Mouse (Mus musculus) myocyte (in vitro differentiated cells): ENCODE data around the gene Comtd1. TPM values are rescaled to one million over a fixed set of nuclear protein-coding genes. Genes with fewer than 3 reads are reported as not detected.

ENCODE experiments used
- H3K27me3 ChIP-seq: one replicate; pipeline ENCODE4 v1.6.1; 2011; ENCODE audit not compliant: control insufficient read depth, insufficient read depth, insufficient read length
- H3K36me3 ChIP-seq: one replicate; pipeline ENCODE4 v1.6.1; 2011; ENCODE audit not compliant: control insufficient read depth, insufficient read depth
- H3K4me2 ChIP-seq: one replicate; pipeline ENCODE4 v1.6.1; 2011; ENCODE audit warnings: low read depth, control low read depth
- H3K4me3 ChIP-seq: one replicate; pipeline ENCODE4 v1.5.1; 2011; ENCODE audit warnings: mild to moderate bottlenecking, control low read depth, moderate library complexity
- H3K79me2 ChIP-seq: one replicate; pipeline ENCODE4 v1.6.1; 2011; ENCODE audit not compliant: control insufficient read depth, insufficient read depth
- H3ac ChIP-seq: one replicate; pipeline ENCODE4 v1.6.1; 2011; ENCODE audit not compliant: control insufficient read depth, insufficient read length
- CEBPB ChIP-seq: IDR thresholded peaks from 2 replicates; pipeline ENCODE4 v1.6.1; 2011; ENCODE audit warnings: mild to moderate bottlenecking, moderate library complexity; ENCODE audit not compliant: poor library complexity, insufficient read depth, severe bottlenecking
- E2F4 ChIP-seq: IDR thresholded peaks from one replicate; pipeline ENCODE4 v1.6.1; 2011; ENCODE audit warnings: mild to moderate bottlenecking, control low read depth, moderate library complexity; ENCODE audit not compliant: insufficient read depth
- MAX ChIP-seq: IDR thresholded peaks from one replicate; pipeline ENCODE4 v1.6.1; 2011; ENCODE audit warnings: low read depth, mild to moderate bottlenecking, control low read depth
- MYOD1 ChIP-seq, 3 experiments: IDR thresholded peaks; one replicate each; pipeline ENCODE4 v1.6.1; 2011; ENCODE audit warnings: control low read depth in 2 of 3, low read depth in 2 of 3, mild to moderate bottlenecking in 2 of 3, moderate library complexity in 1 of 3; ENCODE audit not compliant: insufficient read length in 2 of 3, control insufficient read depth in 1 of 3
- MYOG ChIP-seq, 3 experiments: IDR thresholded peaks; one replicate each; pipeline ENCODE4 v1.6.1; 2011; ENCODE audit warnings: control low read depth in 2 of 3, low read depth in 2 of 3, mild to moderate bottlenecking in 2 of 3; ENCODE audit not compliant: insufficient read length in 2 of 3, control insufficient read depth in 1 of 3, insufficient read depth in 1 of 3
- POLR2A ChIP-seq: IDR thresholded peaks from one replicate; pipeline ENCODE4 v1.6.1; 2011; ENCODE audit warnings: low read depth, mild to moderate bottlenecking, control low read depth, moderate library complexity; ENCODE audit not compliant: insufficient read length
- POLR2AphosphoS2 ChIP-seq: IDR thresholded peaks from one replicate; pipeline ENCODE4 v1.6.1; 2011; ENCODE audit warnings: low read depth, control low read depth; ENCODE audit not compliant: insufficient read length
- REST ChIP-seq: IDR thresholded peaks from one replicate; pipeline ENCODE4 v1.6.1; 2011; ENCODE audit warnings: mild to moderate bottlenecking, control low read depth, moderate library complexity; ENCODE audit not compliant: insufficient read depth, insufficient read length
- SRF ChIP-seq: IDR thresholded peaks from one replicate; pipeline ENCODE4 v1.6.1; 2011; ENCODE audit warnings: low read depth; ENCODE audit not compliant: control insufficient read depth, insufficient read length
- TCF12 ChIP-seq: IDR thresholded peaks from one replicate; pipeline ENCODE4 v1.6.1; 2011; ENCODE audit warnings: mild to moderate bottlenecking, control low read depth; ENCODE audit not compliant: poor library complexity, insufficient read depth, severe bottlenecking
- TCF3 ChIP-seq: IDR thresholded peaks from one replicate; pipeline ENCODE4 v1.6.1; 2011; ENCODE audit warnings: low read depth, control low read depth; ENCODE audit not compliant: insufficient read length
- USF1 ChIP-seq: IDR thresholded peaks from one replicate; pipeline ENCODE4 v1.6.1; 2011; ENCODE audit warnings: low read depth, mild to moderate bottlenecking, control low read depth, moderate library complexity
- polyA plus RNA-seq: library from polyadenylated mRNA; unstranded; fragments of >200 nt; fragmentation: generic; extraction: Trizol; gene quantifications from one replicate; pipeline ENCODE4 v1.2.1, GENCODE M21; 2012; ENCODE audit warnings: missing spikeins

The Comtd1 gene
- polyA plus RNA-seq, 1 experiment: 47.1 TPM

DNA sequence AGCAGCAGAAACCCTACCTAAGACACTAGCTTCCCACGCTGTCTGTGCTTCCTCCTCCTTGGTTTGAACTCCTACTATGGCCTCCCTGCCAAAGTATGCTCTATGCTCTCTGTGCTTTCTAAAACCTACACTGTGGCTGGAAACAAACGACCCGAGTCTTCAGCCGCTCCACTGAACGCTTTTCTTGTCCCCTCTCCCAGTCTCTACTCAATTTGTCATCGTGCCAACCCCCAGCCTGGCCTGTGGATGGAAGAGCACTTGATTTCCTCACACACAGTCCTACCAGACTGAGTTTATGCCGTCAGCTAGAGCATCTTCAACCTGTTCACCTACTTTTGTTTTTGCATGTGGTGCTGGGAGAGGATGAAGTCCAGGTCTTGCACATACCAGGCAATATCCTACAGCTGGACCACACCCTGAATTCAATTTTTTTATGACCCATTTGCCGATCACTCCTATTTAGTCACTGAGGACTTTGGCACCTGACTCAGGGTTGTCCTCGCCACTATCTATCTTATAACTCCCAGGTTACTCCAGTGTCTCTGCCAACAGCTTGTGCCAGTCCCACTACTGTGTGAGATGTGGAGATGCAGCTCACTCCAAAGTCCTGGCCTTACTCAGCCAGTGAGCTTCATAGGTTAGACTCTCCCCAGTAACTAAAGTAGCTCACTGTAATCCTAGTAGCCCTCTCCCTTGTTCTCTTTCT, 22.8 kb downstream of the Comtd1 start:
- H3ac ChIP-seq: no peak overlapping the region
- no peaks in the 10 kb centered on the region for H3K79me2 ChIP-seq
- H3K27me3 ChIP-seq: no peaks in the 10 kb centered on the region
- no peak overlapping the region for H3K4me3 ChIP-seq
- no peak overlapping the region for H3K4me2 ChIP-seq
- H3K36me3 ChIP-seq: no peaks in the 10 kb centered on the region
- TF ChIP-seq MAX (no peak), SRF (no peak), TCF12 (no peak), E2F4 (no peak), USF1 (no peak)

DNA sequence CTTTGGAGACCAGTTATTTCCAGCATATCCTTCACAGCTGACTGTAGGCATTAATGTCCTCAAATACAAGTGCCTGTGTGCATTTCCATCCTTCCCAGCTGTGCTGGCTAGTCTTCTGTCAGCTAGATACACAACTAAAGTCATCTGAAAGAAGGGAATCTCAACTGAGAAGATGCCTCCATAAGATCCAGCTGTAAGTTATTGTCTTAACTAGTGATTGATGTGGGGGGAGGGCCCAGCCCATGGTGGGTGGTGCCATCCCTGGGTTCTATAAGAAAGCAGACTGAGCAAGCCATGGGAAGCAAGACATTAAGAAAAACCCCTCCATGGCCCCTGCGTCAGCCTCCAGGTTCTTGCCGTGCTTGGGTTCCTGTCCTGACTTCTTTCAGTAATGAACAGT, 23.8 kb downstream of the Comtd1 start, which contains the start of gene Vdac2:
Gene Vdac2, plus strand, starts transcription at position 301 of the 400 bp plus-strand sequence.
- Histone ChIP-seq H3K4me3 (no peak within 1 kb of the TSS), H3K27me3 (no peaks in the 10 kb centered on the region)

DNA sequence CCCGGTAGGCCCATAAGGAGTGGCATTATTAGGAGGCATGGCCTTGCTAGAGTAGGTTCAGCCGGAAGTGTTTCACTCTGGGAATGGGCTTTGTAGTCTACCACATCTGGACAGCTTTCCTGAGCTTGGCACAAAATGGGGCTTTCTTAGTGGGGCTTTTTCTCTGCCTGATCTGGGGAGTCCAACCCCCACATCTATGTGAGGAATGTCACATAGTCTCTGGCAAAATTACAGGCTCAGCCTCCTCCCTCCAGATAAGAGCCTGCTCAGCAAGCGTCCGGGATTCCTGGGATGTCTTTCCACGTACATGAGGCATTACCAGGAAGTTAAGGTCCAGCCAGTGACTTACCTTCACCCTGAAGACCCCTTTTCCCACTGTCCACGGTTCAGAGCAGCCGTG, 24.9 kb downstream of the Comtd1 start:
- H3ac ChIP-seq: no peak overlapping the region
- H3K4me2 ChIP-seq: no peak overlapping the region
- TF ChIP-seq MYOD1 (IDR thresholded peaks at IDR 0.05; ENCODE audit: control insufficient read depth in 1 of 3, insufficient read length in 2 of 3, low read depth in 2 of 3) (no peak), TCF12 (no peak), E2F4 (no peak)
- H3K79me2 ChIP-seq: no peaks in the 10 kb centered on the region
- H3K4me3 ChIP-seq: no peak overlapping the region
- H3K36me3 ChIP-seq: no peaks in the 10 kb centered on the region
- no peaks in the 10 kb centered on the region for H3K27me3 ChIP-seq

More for the DNA sequence above, 23.8 kb downstream of the Comtd1 start, which contains the start of gene Vdac2:
- Histone ChIP-seq H3ac (no peak within 1 kb of the TSS), H3K4me2 (no peak within 1 kb of the TSS), H3K79me2 (no peaks in the 10 kb centered on the region), H3K36me3 (no peaks in the 10 kb centered on the region)
- TF ChIP-seq MAX (no peak), REST (no peak), POLR2A (no peak)

DNA sequence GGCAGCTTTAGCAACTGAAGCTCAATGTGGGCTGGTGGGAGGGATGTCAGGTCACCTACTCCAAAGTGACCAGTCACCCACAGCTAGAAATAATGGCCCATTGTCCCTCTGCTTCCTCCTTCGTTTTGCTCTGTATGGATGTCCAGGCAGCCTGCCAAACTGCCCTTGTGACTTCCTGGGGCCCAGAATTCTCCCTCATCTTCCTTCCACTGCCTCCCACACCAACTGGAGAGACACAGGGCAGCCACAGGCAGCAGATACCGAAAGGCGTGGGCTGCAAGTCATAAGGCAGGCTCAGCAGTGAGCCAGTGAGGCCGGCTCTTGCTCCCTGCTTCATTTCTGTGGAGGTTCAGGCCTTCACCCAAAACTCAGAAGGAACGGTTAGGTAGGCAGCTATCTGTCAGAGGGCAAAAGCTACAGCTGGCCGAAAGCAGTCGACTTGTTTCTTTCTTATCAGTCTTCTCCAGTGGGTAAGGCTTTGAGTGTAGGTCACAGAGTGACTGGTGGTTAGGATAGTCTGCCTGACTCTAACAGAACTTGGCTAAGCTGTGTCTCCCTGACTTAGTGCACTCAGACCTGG, 25.9 kb downstream of the Comtd1 start:
- Histone ChIP-seq H3ac (no peak overlapping the region), H3K4me3 (no peak overlapping the region), H3K4me2 (peak overlapping the region; percentile 63)

DNA sequence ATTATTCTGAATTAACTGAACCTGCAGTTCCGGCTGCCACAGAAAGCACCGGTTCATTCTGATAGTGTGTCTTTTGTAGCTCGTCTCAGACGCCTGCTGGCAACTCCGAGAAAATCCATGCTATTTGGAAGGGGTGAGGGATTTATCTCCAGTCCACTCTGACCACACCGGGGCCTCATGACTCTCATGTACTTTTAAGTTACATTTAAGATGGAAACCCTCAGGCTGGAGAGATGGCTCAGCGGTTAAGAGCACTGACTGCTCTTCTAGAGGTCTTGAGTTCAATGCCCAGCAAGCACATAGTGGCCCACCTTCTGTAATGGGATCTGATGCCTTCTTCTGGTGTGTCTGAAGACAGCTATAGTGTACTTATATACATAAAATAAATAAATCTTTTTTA, 26.5 kb downstream of the Comtd1 start:
- no peak overlapping the region for H3K4me3 ChIP-seq
- no peaks in the 10 kb centered on the region for H3K36me3 ChIP-seq
- H3K27me3 ChIP-seq: no peaks in the 10 kb centered on the region
- peak overlapping the region; percentile 63 for H3K4me2 ChIP-seq
- TF ChIP-seq MYOG (IDR thresholded peaks at IDR 0.05; ENCODE audit: control insufficient read depth in 1 of 3, insufficient read depth in 1 of 3, insufficient read length in 2 of 3, low read depth in 2 of 3): no peak
- TF ChIP-seq SRF: no peak
- TF ChIP-seq TCF3: no peak
- no peak for TF ChIP-seq MAX
- no peak for TF ChIP-seq REST
- no peak for TF ChIP-seq MYOD1 (IDR thresholded peaks at IDR 0.05; ENCODE audit: control insufficient read depth in 1 of 3, insufficient read length in 2 of 3, low read depth in 2 of 3)
- TF ChIP-seq POLR2AphosphoS2: no peak
- TF ChIP-seq POLR2A: no peak
- TF ChIP-seq USF1: no peak
- TF ChIP-seq CEBPB: no peak
- TF ChIP-seq E2F4: no peak
- H3K79me2 ChIP-seq: no peaks in the 10 kb centered on the region
- no peak overlapping the region for H3ac ChIP-seq

More for the DNA sequence above, 25.9 kb downstream of the Comtd1 start:
- Histone ChIP-seq H3K79me2 (no peaks in the 10 kb centered on the region), H3K27me3 (no peaks in the 10 kb centered on the region), H3K36me3 (no peaks in the 10 kb centered on the region)
- peak in 2 of 3 experiments; percentile 22 to 68 for TF ChIP-seq MYOD1 (IDR thresholded peaks at IDR 0.05; ENCODE audit: control insufficient read depth in 1 of 3, insufficient read length in 2 of 3, low read depth in 2 of 3)
- no peak for TF ChIP-seq TCF12
- no peak for TF ChIP-seq E2F4
- no peak for TF ChIP-seq CEBPB
- no peak for TF ChIP-seq MAX
- no peak for TF ChIP-seq TCF3
- TF ChIP-seq POLR2A: peak; percentile 59
- TF ChIP-seq MYOG (IDR thresholded peaks at IDR 0.05; ENCODE audit: control insufficient read depth in 1 of 3, insufficient read depth in 1 of 3, insufficient read length in 2 of 3, low read depth in 2 of 3): peak in 1 of 3 experiments; percentile 68
- no peak for TF ChIP-seq REST
- no peak for TF ChIP-seq SRF
- TF ChIP-seq USF1: peak; percentile 45
- peak; percentile 55 for TF ChIP-seq POLR2AphosphoS2
